Mouse (Mus musculus) MEL (cell line): ENCODE data around the gene Krtap5-2.
"Not testable (repeated sequence)": the region's sequence is repeated elsewhere in the genome, so short reads cannot be mapped to it uniquely, and the experiment has no call there.

Source experiments
- CHD1 ChIP-seq: IDR thresholded peaks from 2 replicates; pipeline ENCODE4 v1.6.1; 2012; ENCODE audit warnings: low read depth, mild to moderate bottlenecking, inconsistent platforms, low read length, improper control_type of control experiment
- CHD2 ChIP-seq: IDR thresholded peaks from 2 replicates; pipeline ENCODE4 v1.6.1; 2011; ENCODE audit warnings: low read length, improper control_type of control experiment
- CTCF ChIP-seq, 3 experiments: IDR thresholded peaks in 2 of 3; conservative IDR thresholded peaks in 1 of 3; 2 replicates each; pipeline ENCODE4 v1.5.1; 2011 to 2012; ENCODE audit warnings: low read length in 3 of 3, low read depth in 2 of 3, mild to moderate bottlenecking in 2 of 3, improper control_type of control experiment in 1 of 3, inconsistent platforms in 1 of 3, mixed read lengths in 1 of 3, moderate library complexity in 1 of 3; ENCODE audit not compliant: control insufficient read depth in 1 of 3, insufficient read depth in 1 of 3, poor library complexity in 1 of 3, severe bottlenecking in 1 of 3
- EP300 ChIP-seq, 2 experiments: IDR thresholded peaks; 2 replicates each; pipeline ENCODE4 v1.6.1; 2011; ENCODE audit warnings: improper control_type of control experiment in 2 of 2, low read length in 2 of 2, low read depth in 1 of 2, mild to moderate bottlenecking in 1 of 2
- GABPA ChIP-seq: IDR thresholded peaks from 2 replicates; pipeline ENCODE4 v1.6.1; 2012; ENCODE audit warnings: low read depth, mild to moderate bottlenecking, inconsistent platforms, low read length, improper control_type of control experiment, moderate library complexity
- MAZ ChIP-seq: IDR thresholded peaks from 2 replicates; pipeline ENCODE4 v1.6.1; 2012; ENCODE audit warnings: low read depth, mild to moderate bottlenecking, inconsistent platforms, low read length, improper control_type of control experiment
- MYB ChIP-seq: IDR thresholded peaks from 2 replicates; pipeline ENCODE4 v1.6.1; 2011; ENCODE audit warnings: mild to moderate bottlenecking, low read depth, low read length, improper control_type of control experiment
- NELFE ChIP-seq: IDR thresholded peaks from 2 replicates; pipeline ENCODE4 v1.6.1; 2011; ENCODE audit warnings: low read depth, low read length, improper control_type of control experiment
- POLR2A ChIP-seq, 2 experiments: IDR thresholded peaks; 2 replicates each; pipeline ENCODE4 v1.6.1; 2011 to 2012; ENCODE audit warnings: low read length in 2 of 2, mild to moderate bottlenecking in 2 of 2, control low read depth in 1 of 2, improper control_type of control experiment in 1 of 2, low read depth in 1 of 2, moderate library complexity in 1 of 2; ENCODE audit not compliant: control insufficient read depth in 1 of 2, insufficient read depth in 1 of 2, poor library complexity in 1 of 2
- POLR2AphosphoS2 ChIP-seq: IDR thresholded peaks from 2 replicates; pipeline ENCODE4 v1.6.1; 2011; ENCODE audit warnings: low read length, improper control_type of control experiment
- TBP ChIP-seq: IDR thresholded peaks from 2 replicates; pipeline ENCODE4 v1.8.0; 2011; ENCODE audit warnings: low read depth, low read length, improper control_type of control experiment
- USF1 ChIP-seq: IDR thresholded peaks from 2 replicates; pipeline ENCODE4 v1.6.1; 2014; ENCODE audit warnings: low read depth, mild to moderate bottlenecking, inconsistent platforms, low read length, improper control_type of control experiment, moderate library complexity
- ZNF384 ChIP-seq: IDR thresholded peaks from 2 replicates; pipeline ENCODE4 v1.6.1; 2012; ENCODE audit warnings: low read depth, mild to moderate bottlenecking, inconsistent platforms, low read length, improper control_type of control experiment

DNA sequence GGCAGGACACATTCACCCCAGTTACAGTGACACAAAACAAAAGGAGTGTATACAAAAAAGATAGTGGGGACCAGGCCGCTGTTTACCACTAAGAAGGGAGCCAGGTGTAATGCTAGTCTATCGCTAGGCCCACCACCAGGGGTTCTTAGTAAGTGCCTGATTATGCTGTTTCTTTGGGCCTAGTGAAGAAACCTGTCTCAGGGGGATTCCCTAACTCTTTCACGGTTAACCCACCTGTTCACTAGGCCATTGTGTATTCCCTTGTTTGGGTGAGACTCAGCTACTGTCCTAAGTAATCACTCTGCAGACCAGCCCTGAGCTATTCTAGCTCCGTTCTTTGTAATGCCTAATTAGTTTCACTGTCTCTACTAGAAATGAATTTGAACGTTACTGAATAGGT lies 31.1 kb upstream of the Krtap5-2 start:
- TF ChIP-seq EP300 (IDR thresholded peaks at IDR 0.05; ENCODE audit: low read depth in 1 of 2, low read length in 2 of 2); POLR2A (IDR thresholded peaks at IDR 0.05; ENCODE audit: control insufficient read depth in 1 of 2, insufficient read depth in 1 of 2, low read depth in 1 of 2, low read length in 2 of 2, poor library complexity in 1 of 2); NELFE; USF1; MYB; CTCF (IDR thresholded peaks at IDR 0.05 in 2 of 3, conservative IDR thresholded peaks at IDR 0.05 in 1 of 3; ENCODE audit: control insufficient read depth in 1 of 3, insufficient read depth in 1 of 3, low read depth in 2 of 3, low read length in 3 of 3, poor library complexity in 1 of 3, severe bottlenecking in 1 of 3); TBP; ZNF384; CHD1; MAZ; GABPA; CHD2; POLR2AphosphoS2: not testable (repeated sequence)
